Mouse (Mus musculus): Measurements from ENCODE around the gene Hrh1. TPM values are rescaled to one million over a fixed set of nuclear protein-coding genes. Genes with fewer than 3 reads are reported as not detected.
"Not testable (repeated sequence)": the region's sequence is repeated elsewhere in the genome, so short reads cannot be mapped to it uniquely, and the experiment has no call there.

The Hrh1 gene
- polyA plus RNA-seq, 1 experiment from 2014 or later: not detected

- Histone ChIP-seq H3K4me3 (no peak overlapping the region), H3K9ac (no peak overlapping the region), H3K4me2 (no peak overlapping the region), H3K27me3 (replicated peaks) (peaks cover 19% of the 10 kb centered on the region), H3K36me3 (no peaks in the 10 kb centered on the region), H3K9me3 (peaks cover 5% of the 10 kb centered on the region; the same call in 1 of the 2 replicates), H3K4me1 (0 out of 2 replicates have a peak, but pooled peaks cover 6% of the 10 kb centered on the region), H3K27ac (replicated peaks) (no peak overlapping the region)
- ATAC-seq (ENCODE audit: extremely low read depth, insufficient number of reproducible peaks, low FRiP score, low TSS enrichment): no peak
Observed at GRCm38 (mm10) chr6:114461536-114461935, 63.8 kb downstream of the Hrh1 start.

DNA sequence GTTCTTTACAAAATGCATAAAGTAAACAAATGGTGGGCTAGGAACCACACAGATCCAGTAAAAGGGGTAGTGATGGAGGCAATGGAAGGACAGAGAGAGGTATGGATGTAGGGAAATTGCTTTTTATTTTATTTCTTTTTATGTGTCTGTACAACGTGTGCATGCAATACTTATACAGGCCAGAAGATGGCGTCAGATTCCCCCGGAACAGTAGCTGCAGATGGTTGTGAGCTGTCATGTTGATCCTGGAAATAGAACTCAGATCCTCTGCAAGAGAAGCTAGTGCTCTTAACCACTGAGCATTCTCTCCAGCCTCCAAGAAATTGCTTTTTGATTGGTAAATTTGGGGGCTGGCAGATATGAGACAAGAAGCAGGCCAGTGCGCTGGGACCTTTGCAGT is 65.0 kb downstream of the Hrh1 start:
- WGBS: 19% methylated on average over 4 of the region's 4 CpGs
- no peak overlapping the region for H3K27ac ChIP-seq (replicated peaks)

GRCm38 (mm10) chr6:114473541-114473940 is 75.8 kb downstream of the Hrh1 start:
- 51% methylated on average over 5 of the region's 5 CpGs for WGBS
- H3K27me3 ChIP-seq (replicated peaks): peaks cover 15% of the 10 kb centered on the region; the same call in 1 of the 2 replicates
- H3K4me1 ChIP-seq: no peaks in the 10 kb centered on the region
- no peak overlapping the region for H3K4me2 ChIP-seq
- no peak for ATAC-seq (ENCODE audit: extremely low read depth, insufficient number of reproducible peaks, low FRiP score, low TSS enrichment)
- no peak overlapping the region for H3K9ac ChIP-seq
- no peak overlapping the region for H3K27ac ChIP-seq (replicated peaks)
- no peaks in the 10 kb centered on the region for H3K9me3 ChIP-seq
- no peaks in the 10 kb centered on the region for H3K36me3 ChIP-seq
- no peak overlapping the region for H3K4me3 ChIP-seq

More for the DNA sequence above, 65.0 kb downstream of the Hrh1 start:
- H3K36me3 ChIP-seq: no peaks in the 10 kb centered on the region
- no peak for ATAC-seq (ENCODE audit: extremely low read depth, insufficient number of reproducible peaks, low FRiP score, low TSS enrichment)
- no peak overlapping the region for H3K4me2 ChIP-seq
- H3K9me3 ChIP-seq: peaks cover 5% of the 10 kb centered on the region; the same call in 1 of the 2 replicates
- peaks cover 19% of the 10 kb centered on the region for H3K27me3 ChIP-seq (replicated peaks)
- H3K9ac ChIP-seq: no peak overlapping the region
- no peak overlapping the region for H3K4me3 ChIP-seq
- H3K4me1 ChIP-seq: 0 out of 2 replicates have a peak, but pooled peaks cover 6% of the 10 kb centered on the region

GRCm38 (mm10) chr6:114474059-114474458 is 76.3 kb downstream of the Hrh1 start:
- no peak overlapping the region for H3K4me3 ChIP-seq
- no peak overlapping the region for H3K27ac ChIP-seq (replicated peaks)
- H3K36me3 ChIP-seq: no peaks in the 10 kb centered on the region
- no peak for ATAC-seq (ENCODE audit: extremely low read depth, insufficient number of reproducible peaks, low FRiP score, low TSS enrichment)
- peaks cover 21% of the 10 kb centered on the region; the same call in 1 of the 2 replicates for H3K27me3 ChIP-seq (replicated peaks)
- no peak overlapping the region for H3K4me2 ChIP-seq
- H3K9me3 ChIP-seq: no peaks in the 10 kb centered on the region
- no peaks in the 10 kb centered on the region for H3K4me1 ChIP-seq
- WGBS: 70% methylated on average over 3 of the region's 3 CpGs
- no peak overlapping the region for H3K9ac ChIP-seq

DNA sequence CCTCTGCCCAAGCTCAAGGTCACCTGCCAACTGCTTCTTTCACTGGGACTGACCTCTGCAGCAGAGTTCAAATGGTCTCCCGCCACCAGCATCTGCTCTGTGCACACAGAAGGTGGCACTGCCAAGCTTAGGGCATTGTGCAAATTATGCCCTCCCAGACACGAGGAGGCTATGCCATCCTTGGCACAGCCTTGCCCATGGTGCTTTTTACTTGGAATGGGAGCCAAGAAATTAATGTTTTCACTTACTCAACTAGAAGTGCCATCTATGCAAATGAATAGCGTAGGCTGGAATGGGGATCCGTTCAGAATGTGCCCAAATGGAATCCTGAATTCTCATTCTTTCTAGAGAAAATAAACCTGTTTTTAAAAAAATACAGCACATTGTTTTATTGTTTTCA is 77.2 kb downstream of the Hrh1 start:
- no peak for ATAC-seq (ENCODE audit: extremely low read depth, insufficient number of reproducible peaks, low FRiP score, low TSS enrichment)
- H3K27me3 ChIP-seq (replicated peaks): peaks cover 24% of the 10 kb centered on the region; the same call in 1 of the 2 replicates
- no peak overlapping the region for H3K4me2 ChIP-seq
- no peaks in the 10 kb centered on the region for H3K4me1 ChIP-seq
- H3K9me3 ChIP-seq: no peaks in the 10 kb centered on the region
- no peak overlapping the region for H3K4me3 ChIP-seq
- H3K27ac ChIP-seq (replicated peaks): no peak overlapping the region
- WGBS: 65% methylated on average over 4 of the region's 4 CpGs
- H3K36me3 ChIP-seq: no peaks in the 10 kb centered on the region
- no peak overlapping the region for H3K9ac ChIP-seq

- ATAC-seq (ENCODE audit: extremely low read depth, insufficient number of reproducible peaks, low FRiP score, low TSS enrichment): no peak
- Histone ChIP-seq H3K4me2 (no peak overlapping the region), H3K9me3 (no peaks in the 10 kb centered on the region), H3K27ac (replicated peaks) (no peak overlapping the region), H3K4me3 (no peak overlapping the region), H3K27me3 (replicated peaks) (peaks cover 35% of the 10 kb centered on the region; the same call in 1 of the 2 replicates), H3K36me3 (no peaks in the 10 kb centered on the region), H3K4me1 (no peaks in the 10 kb centered on the region), H3K9ac (no peak overlapping the region)
- WGBS: 28% methylated on average over 4 of the region's 4 CpGs
Observed at GRCm38 (mm10) chr6:114478771-114479170, 81.0 kb downstream of the Hrh1 start.

GRCm38 (mm10) chr6:114479644-114480410 is 82.1 kb downstream of the Hrh1 start:
- 82% methylated on average over 16 of the region's 16 CpGs for WGBS
- Histone ChIP-seq H3K27me3 (replicated peaks) (peaks cover 35% of the 10 kb centered on the region; the same call in 1 of the 2 replicates), H3K4me2 (no peak overlapping the region), H3K9me3 (no peaks in the 10 kb centered on the region), H3K27ac (replicated peaks) (no peak overlapping the region), H3K4me1 (no peaks in the 10 kb centered on the region), H3K9ac (no peak overlapping the region), H3K4me3 (no peak overlapping the region), H3K36me3 (no peaks in the 10 kb centered on the region)
- ATAC-seq (ENCODE audit: extremely low read depth, insufficient number of reproducible peaks, low FRiP score, low TSS enrichment): no peak

GRCm38 (mm10) chr6:114489371-114489770 is 91.6 kb downstream of the Hrh1 start:
- peaks cover 19% of the 10 kb centered on the region for H3K27me3 ChIP-seq (replicated peaks)
- H3K4me2 ChIP-seq: no peak overlapping the region
- no peak overlapping the region for H3K9ac ChIP-seq
- no peaks in the 10 kb centered on the region for H3K4me1 ChIP-seq
- WGBS: 70% methylated on average over 3 of the region's 3 CpGs
- H3K36me3 ChIP-seq: no peaks in the 10 kb centered on the region
- no peak overlapping the region for H3K27ac ChIP-seq (replicated peaks)
- no peak overlapping the region for H3K4me3 ChIP-seq
- H3K9me3 ChIP-seq: no peaks in the 10 kb centered on the region
- no peak for ATAC-seq (ENCODE audit: extremely low read depth, insufficient number of reproducible peaks, low FRiP score, low TSS enrichment)

GRCm38 (mm10) chr6:114492588-114492987 is 94.9 kb downstream of the Hrh1 start:
- H3K36me3 ChIP-seq; ATAC-seq (ENCODE audit: extremely low read depth, insufficient number of reproducible peaks, low FRiP score, low TSS enrichment); H3K9ac ChIP-seq; H3K4me1 ChIP-seq; H3K27ac ChIP-seq (replicated peaks); H3K4me3 ChIP-seq; H3K4me2 ChIP-seq; H3K9me3 ChIP-seq: not testable (repeated sequence)
- peaks cover 18% of the 10 kb centered on the region for H3K27me3 ChIP-seq (replicated peaks)
- WGBS: 53% methylated on average over 10 of the region's 10 CpGs

GRCm38 (mm10) chr6:114494987-114495386 is 97.3 kb downstream of the Hrh1 start:
- H3K27me3 ChIP-seq (replicated peaks); H3K36me3 ChIP-seq; H3K4me2 ChIP-seq; H3K9me3 ChIP-seq; H3K27ac ChIP-seq (replicated peaks); H3K4me1 ChIP-seq; ATAC-seq (ENCODE audit: extremely low read depth, insufficient number of reproducible peaks, low FRiP score, low TSS enrichment); H3K4me3 ChIP-seq; H3K9ac ChIP-seq: not testable (repeated sequence)
- 21% methylated on average over 11 of the region's 12 CpGs for WGBS

DNA sequence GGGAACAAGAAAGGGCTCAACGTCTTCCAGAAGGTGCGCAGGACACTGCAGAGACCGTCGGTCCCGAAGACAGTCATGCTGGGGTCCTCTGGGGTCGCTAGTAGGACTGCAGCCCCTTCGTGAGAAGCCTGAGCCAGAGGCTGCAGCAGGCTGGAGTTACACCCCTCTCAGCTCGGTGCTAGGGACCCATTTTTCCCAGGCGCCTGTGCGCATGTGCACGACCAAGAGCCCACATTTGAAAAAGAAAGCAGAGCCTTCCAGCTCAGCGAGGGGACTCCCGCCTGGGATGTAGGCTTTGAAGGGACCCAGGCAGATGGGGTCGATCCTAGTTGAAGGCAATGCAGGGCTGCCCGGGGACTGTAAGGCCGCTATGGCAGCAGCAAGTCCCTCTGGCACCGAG is 116.3 kb downstream of the Hrh1 start:
- H3K4me1 ChIP-seq; H3K4me2 ChIP-seq; H3K9ac ChIP-seq; H3K27ac ChIP-seq (replicated peaks); H3K9me3 ChIP-seq; H3K27me3 ChIP-seq (replicated peaks); ATAC-seq (ENCODE audit: extremely low read depth, insufficient number of reproducible peaks, low FRiP score, low TSS enrichment); H3K36me3 ChIP-seq; H3K4me3 ChIP-seq: not testable (repeated sequence)
- WGBS: 13% methylated on average over 16 of the region's 17 CpGs

DNA sequence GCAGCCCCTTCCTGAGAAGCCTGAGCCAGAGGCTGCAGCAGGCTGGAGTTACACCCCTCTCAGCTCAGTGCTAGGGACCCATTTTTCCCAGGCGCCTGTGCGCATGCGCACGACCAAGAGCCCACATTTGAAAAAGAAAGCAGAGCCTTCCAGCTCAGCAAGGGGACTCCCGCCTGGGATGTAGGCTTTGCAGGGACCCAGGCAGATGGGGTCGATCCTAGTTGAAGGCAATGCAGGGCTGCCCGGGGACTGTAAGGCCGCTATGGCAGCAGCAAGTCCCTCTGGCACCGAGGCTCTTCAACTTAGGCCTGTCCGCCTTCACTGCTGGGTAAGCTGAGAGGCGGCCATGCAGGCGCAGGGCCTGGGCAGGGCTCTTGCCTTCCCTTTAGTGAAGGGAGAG is 131.0 kb downstream of the Hrh1 start:
- H3K4me1 ChIP-seq; H3K27me3 ChIP-seq (replicated peaks); H3K36me3 ChIP-seq; H3K4me2 ChIP-seq; H3K9me3 ChIP-seq; H3K4me3 ChIP-seq; H3K27ac ChIP-seq (replicated peaks); ATAC-seq (ENCODE audit: extremely low read depth, insufficient number of reproducible peaks, low FRiP score, low TSS enrichment); H3K9ac ChIP-seq: not testable (repeated sequence)
- WGBS: no CpG with 5 or more reads among the region's 12 CpGs

All from heart, embryonic 13.5 days (tissue).